Mouse (Mus musculus): Measurements from ENCODE around the gene Gipr. TPM values are rescaled to one million over a fixed set of nuclear protein-coding genes. Genes with fewer than 3 reads are reported as not detected.

Gipr gene
- polyA plus RNA-seq, 1 experiment, result 0.43 TPM

DNA sequence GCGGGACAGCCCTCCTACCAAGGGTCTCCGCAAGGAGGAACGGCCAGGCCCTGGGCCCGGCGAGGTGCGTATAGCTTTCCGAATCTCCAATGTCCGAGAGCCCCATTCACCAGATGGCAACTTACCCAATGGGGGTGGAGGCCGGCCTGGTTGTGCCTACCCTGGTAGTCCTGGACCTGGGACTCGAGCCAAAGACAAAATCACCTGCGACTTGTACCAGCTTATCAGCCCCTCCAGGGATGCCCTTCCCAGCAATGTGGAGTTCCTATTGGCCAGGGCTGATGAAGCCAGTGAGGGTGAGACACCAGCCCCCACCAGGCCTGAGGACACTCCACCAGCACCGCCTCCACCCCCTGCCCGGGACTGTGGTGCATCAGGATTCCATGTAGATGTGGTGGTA is 29.8 kb downstream of the Gipr start:
- H3K4me3 ChIP-seq (ENCODE audit: insufficient read depth, poor library complexity, severe bottlenecking), result no peak overlapping the region
- no peaks in the 10 kb centered on the region for H3K27me3 ChIP-seq (ENCODE audit: control insufficient read depth, insufficient read depth, insufficient read length)
- no peak for TF ChIP-seq MYOG (IDR thresholded peaks at IDR 0.05; ENCODE audit: control insufficient read depth, extremely low read depth, insufficient read length)
- TF ChIP-seq MAX (IDR thresholded peaks at IDR 0.05), result no peak
- no peak for TF ChIP-seq MYOD1 (IDR thresholded peaks at IDR 0.05; ENCODE audit: control insufficient read depth, insufficient read length, low read depth)
- no peak for TF ChIP-seq CTCF (IDR thresholded peaks at IDR 0.05; ENCODE audit: control insufficient read depth, insufficient read depth, insufficient read length)
- TF ChIP-seq USF1 (IDR thresholded peaks at IDR 0.05; ENCODE audit: low read depth), result no peak
- H3K79me2 ChIP-seq (ENCODE audit: control insufficient read depth, insufficient read depth), result peaks cover 17% of the 10 kb centered on the region
- no peak overlapping the region for H3ac ChIP-seq (ENCODE audit: control insufficient read depth, insufficient read length, low read depth)
- H3K79me3 ChIP-seq (ENCODE audit: low read depth), result peaks cover 3% of the 10 kb centered on the region
- peaks cover 9% of the 10 kb centered on the region for H3K36me3 ChIP-seq (ENCODE audit: control insufficient read depth, insufficient read depth)

DNA sequence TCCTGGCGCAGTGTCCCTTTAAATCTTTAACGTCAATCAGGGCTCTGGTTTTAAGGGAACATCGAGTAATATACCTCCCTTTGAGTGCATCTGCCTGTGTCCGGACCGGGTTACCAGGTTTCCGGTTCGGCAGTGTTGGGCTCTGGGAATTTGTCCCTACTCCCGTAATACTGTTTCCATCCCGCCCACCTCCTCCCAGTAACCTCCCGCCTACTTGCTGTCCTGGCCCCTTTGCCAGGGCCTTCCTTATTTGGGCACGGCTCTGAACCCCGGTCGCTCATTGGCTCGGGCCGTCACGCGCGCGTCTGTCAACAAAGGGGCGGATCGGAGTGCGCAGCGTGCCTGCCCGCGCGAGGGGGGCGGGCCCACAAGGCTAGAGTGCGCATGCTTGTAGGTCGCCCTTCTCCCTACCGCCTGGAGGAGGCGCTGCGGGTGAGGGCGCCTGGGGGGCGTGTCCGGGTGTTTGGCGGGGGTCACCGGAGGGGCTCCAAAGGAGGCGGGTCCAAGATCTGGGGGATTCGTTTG is 34.5 kb downstream of the Gipr start:
- Histone ChIP-seq H3K79me2 (ENCODE audit: control insufficient read depth, insufficient read depth) (peaks cover 17% of the 10 kb centered on the region), H3ac (ENCODE audit: control insufficient read depth, insufficient read length, low read depth) (peak overlapping the region; percentile 13), H3K27me3 (ENCODE audit: control insufficient read depth, insufficient read depth, insufficient read length) (no peaks in the 10 kb centered on the region), H3K4me3 (ENCODE audit: insufficient read depth, poor library complexity, severe bottlenecking) (peak overlapping the region; percentile 18), H3K36me3 (ENCODE audit: control insufficient read depth, insufficient read depth) (no peaks in the 10 kb centered on the region), H3K79me3 (ENCODE audit: low read depth) (peaks cover 5% of the 10 kb centered on the region)
- TF ChIP-seq MYOD1 (IDR thresholded peaks at IDR 0.05; ENCODE audit: control insufficient read depth, insufficient read length, low read depth) (no peak), MAX (IDR thresholded peaks at IDR 0.05) (peak; percentile 70), FOSL1 (IDR thresholded peaks at IDR 0.05; ENCODE audit: insufficient read depth, low read length, poor library complexity, severe bottlenecking) (no peak), CTCF (IDR thresholded peaks at IDR 0.05; ENCODE audit: control insufficient read depth, insufficient read depth, insufficient read length) (peak; percentile 77), MYOG (IDR thresholded peaks at IDR 0.05; ENCODE audit: control insufficient read depth, extremely low read depth, insufficient read length) (no peak), USF1 (IDR thresholded peaks at IDR 0.05; ENCODE audit: low read depth) (peak; percentile 76), CEBPB (IDR thresholded peaks at IDR 0.05; ENCODE audit: low read depth) (no peak)

DNA sequence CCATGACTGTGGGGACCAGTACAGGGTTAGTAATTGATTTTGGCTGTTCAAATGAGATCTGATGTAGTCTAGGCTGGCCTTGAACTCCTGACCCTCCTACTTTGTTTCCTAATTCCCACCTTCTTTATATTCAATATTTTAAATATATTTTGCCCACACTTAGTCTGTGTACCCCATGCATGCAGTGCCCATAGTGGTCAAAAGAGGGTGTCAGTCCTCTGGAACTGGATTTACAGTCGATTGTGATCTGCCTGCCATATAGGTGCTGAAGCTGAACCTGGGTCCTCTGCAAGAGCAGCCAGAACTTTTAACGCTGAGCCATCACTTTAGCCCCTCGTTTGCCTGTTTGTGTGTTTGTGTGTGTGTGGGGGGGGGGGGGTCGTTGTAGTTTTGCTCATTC is 35.3 kb downstream of the Gipr start:
- peaks cover 5% of the 10 kb centered on the region for H3K79me3 ChIP-seq (ENCODE audit: low read depth)
- TF ChIP-seq USF1 (IDR thresholded peaks at IDR 0.05; ENCODE audit: low read depth), result no peak
- no peak for TF ChIP-seq FOSL1 (IDR thresholded peaks at IDR 0.05; ENCODE audit: insufficient read depth, low read length, poor library complexity, severe bottlenecking)
- TF ChIP-seq CEBPB (IDR thresholded peaks at IDR 0.05; ENCODE audit: low read depth), result no peak
- TF ChIP-seq MAX (IDR thresholded peaks at IDR 0.05), result no peak
- TF ChIP-seq MYOD1 (IDR thresholded peaks at IDR 0.05; ENCODE audit: control insufficient read depth, insufficient read length, low read depth), result no peak
- TF ChIP-seq CTCF (IDR thresholded peaks at IDR 0.05; ENCODE audit: control insufficient read depth, insufficient read depth, insufficient read length), result no peak
- TF ChIP-seq MYOG (IDR thresholded peaks at IDR 0.05; ENCODE audit: control insufficient read depth, extremely low read depth, insufficient read length), result no peak
- H3K79me2 ChIP-seq (ENCODE audit: control insufficient read depth, insufficient read depth), result peaks cover 17% of the 10 kb centered on the region
- no peak overlapping the region for H3K4me3 ChIP-seq (ENCODE audit: insufficient read depth, poor library complexity, severe bottlenecking)
- no peaks in the 10 kb centered on the region for H3K36me3 ChIP-seq (ENCODE audit: control insufficient read depth, insufficient read depth)
- no peak overlapping the region for H3ac ChIP-seq (ENCODE audit: control insufficient read depth, insufficient read length, low read depth)
- H3K27me3 ChIP-seq (ENCODE audit: control insufficient read depth, insufficient read depth, insufficient read length), result no peaks in the 10 kb centered on the region

DNA sequence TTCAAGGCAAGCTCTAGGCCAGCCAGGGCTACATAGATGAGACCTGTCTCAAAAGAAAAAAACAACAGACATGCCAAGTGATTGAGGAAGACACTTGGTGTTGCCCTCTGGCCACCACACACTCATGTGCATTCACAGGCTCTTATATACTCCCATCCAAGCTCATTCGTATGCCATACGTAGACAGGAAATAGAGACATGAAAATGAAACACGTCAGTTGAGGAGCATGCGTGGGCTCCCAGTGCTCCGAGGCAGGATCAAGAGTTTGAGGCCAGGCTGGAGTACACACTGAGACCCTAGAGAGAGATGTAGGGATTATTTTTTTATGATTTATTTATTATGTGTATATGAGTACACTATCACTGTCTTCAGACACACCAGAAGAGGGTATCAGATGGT is 36.5 kb downstream of the Gipr start:
- TF ChIP-seq CEBPB (IDR thresholded peaks at IDR 0.05; ENCODE audit: low read depth), result no peak
- no peak for TF ChIP-seq MYOG (IDR thresholded peaks at IDR 0.05; ENCODE audit: control insufficient read depth, extremely low read depth, insufficient read length)
- TF ChIP-seq FOSL1 (IDR thresholded peaks at IDR 0.05; ENCODE audit: insufficient read depth, low read length, poor library complexity, severe bottlenecking), result no peak
- TF ChIP-seq CTCF (IDR thresholded peaks at IDR 0.05; ENCODE audit: control insufficient read depth, insufficient read depth, insufficient read length), result no peak
- no peak for TF ChIP-seq USF1 (IDR thresholded peaks at IDR 0.05; ENCODE audit: low read depth)
- TF ChIP-seq MYOD1 (IDR thresholded peaks at IDR 0.05; ENCODE audit: control insufficient read depth, insufficient read length, low read depth), result no peak
- no peaks in the 10 kb centered on the region for H3K27me3 ChIP-seq (ENCODE audit: control insufficient read depth, insufficient read depth, insufficient read length)

DNA sequence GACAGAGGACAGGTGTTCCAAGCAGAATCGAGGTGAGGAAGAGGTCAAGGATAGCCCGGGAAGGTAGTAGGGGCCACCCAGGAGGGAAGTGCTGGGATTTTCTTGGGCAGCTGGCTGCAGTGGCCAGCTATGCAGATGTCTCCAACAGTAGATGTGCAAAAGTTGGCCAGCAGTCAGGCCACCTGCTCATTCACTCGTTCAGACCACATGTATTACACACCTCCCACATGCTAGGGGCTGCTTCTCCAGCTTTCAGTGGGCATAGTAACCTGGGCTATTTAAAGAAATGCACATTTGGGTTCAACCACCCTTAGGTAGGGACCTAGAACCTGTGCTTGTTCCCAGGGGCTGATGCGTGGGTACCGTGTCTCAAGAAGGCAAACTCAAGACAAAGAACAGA is 38.2 kb downstream of the Gipr start:
- Histone ChIP-seq H3K27me3 (ENCODE audit: control insufficient read depth, insufficient read depth, insufficient read length) (no peaks in the 10 kb centered on the region), H3K79me2 (ENCODE audit: control insufficient read depth, insufficient read depth) (peaks cover 22% of the 10 kb centered on the region), H3K4me3 (ENCODE audit: insufficient read depth, poor library complexity, severe bottlenecking) (no peak overlapping the region), H3K36me3 (ENCODE audit: control insufficient read depth, insufficient read depth) (no peaks in the 10 kb centered on the region), H3ac (ENCODE audit: control insufficient read depth, insufficient read length, low read depth) (no peak overlapping the region), H3K79me3 (ENCODE audit: low read depth) (peaks cover 7% of the 10 kb centered on the region)
- no peak for TF ChIP-seq MYOG (IDR thresholded peaks at IDR 0.05; ENCODE audit: control insufficient read depth, extremely low read depth, insufficient read length)
- TF ChIP-seq USF1 (IDR thresholded peaks at IDR 0.05; ENCODE audit: low read depth), result no peak
- TF ChIP-seq CTCF (IDR thresholded peaks at IDR 0.05; ENCODE audit: control insufficient read depth, insufficient read depth, insufficient read length), result no peak
- no peak for TF ChIP-seq MAX (IDR thresholded peaks at IDR 0.05)
- no peak for TF ChIP-seq MYOD1 (IDR thresholded peaks at IDR 0.05; ENCODE audit: control insufficient read depth, insufficient read length, low read depth)

More for the DNA sequence above, 36.5 kb downstream of the Gipr start:
- H3K4me3 ChIP-seq (ENCODE audit: insufficient read depth, poor library complexity, severe bottlenecking), result no peak overlapping the region
- no peaks in the 10 kb centered on the region for H3K36me3 ChIP-seq (ENCODE audit: control insufficient read depth, insufficient read depth)
- peaks cover 17% of the 10 kb centered on the region for H3K79me2 ChIP-seq (ENCODE audit: control insufficient read depth, insufficient read depth)
- H3K79me3 ChIP-seq (ENCODE audit: low read depth), result peaks cover 5% of the 10 kb centered on the region
- no peak overlapping the region for H3ac ChIP-seq (ENCODE audit: control insufficient read depth, insufficient read length, low read depth)

DNA sequence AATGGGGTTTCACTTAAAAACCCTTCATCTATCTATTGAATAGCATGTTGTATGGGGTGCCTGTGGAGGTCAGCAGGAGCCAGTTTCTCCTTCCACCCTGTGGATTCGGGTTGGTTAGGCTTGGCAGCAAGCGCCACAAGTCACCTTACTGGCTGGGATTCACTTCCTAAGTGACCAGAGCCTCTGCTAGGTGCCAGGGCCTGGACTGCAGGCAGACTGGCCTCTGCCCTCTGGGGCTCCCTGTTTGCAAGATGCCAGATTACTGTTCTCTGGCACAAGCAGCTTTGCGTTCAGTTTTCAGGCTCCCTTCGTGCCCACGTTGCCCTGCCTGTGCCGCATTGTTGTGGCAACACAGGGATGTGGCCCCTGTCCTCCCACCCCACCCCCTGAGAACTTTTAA is 41.2 kb downstream of the Gipr start:
- Histone ChIP-seq H3K79me2 (ENCODE audit: control insufficient read depth, insufficient read depth) (peaks cover 43% of the 10 kb centered on the region), H3K79me3 (ENCODE audit: low read depth) (peaks cover 16% of the 10 kb centered on the region), H3K4me3 (ENCODE audit: insufficient read depth, poor library complexity, severe bottlenecking) (no peak overlapping the region), H3K27me3 (ENCODE audit: control insufficient read depth, insufficient read depth, insufficient read length) (no peaks in the 10 kb centered on the region), H3K36me3 (ENCODE audit: control insufficient read depth, insufficient read depth) (no peaks in the 10 kb centered on the region), H3ac (ENCODE audit: control insufficient read depth, insufficient read length, low read depth) (no peak overlapping the region)
- TF ChIP-seq FOSL1 (IDR thresholded peaks at IDR 0.05; ENCODE audit: insufficient read depth, low read length, poor library complexity, severe bottlenecking) (no peak), CEBPB (IDR thresholded peaks at IDR 0.05; ENCODE audit: low read depth) (no peak), MYOD1 (IDR thresholded peaks at IDR 0.05; ENCODE audit: control insufficient read depth, insufficient read length, low read depth) (no peak), CTCF (IDR thresholded peaks at IDR 0.05; ENCODE audit: control insufficient read depth, insufficient read depth, insufficient read length) (no peak), MAX (IDR thresholded peaks at IDR 0.05) (no peak), MYOG (IDR thresholded peaks at IDR 0.05; ENCODE audit: control insufficient read depth, extremely low read depth, insufficient read length) (no peak)

All from C2C12 (cell line).